Mouse (Mus musculus): ENCODE measurements around the gene Rpl23a. TPM values are rescaled to one million over a fixed set of nuclear protein-coding genes. Genes with fewer than 3 reads are reported as not detected.

Rpl23a gene
- polyA plus RNA-seq, 1 experiment from 2014 or later: 896 TPM

DNA sequence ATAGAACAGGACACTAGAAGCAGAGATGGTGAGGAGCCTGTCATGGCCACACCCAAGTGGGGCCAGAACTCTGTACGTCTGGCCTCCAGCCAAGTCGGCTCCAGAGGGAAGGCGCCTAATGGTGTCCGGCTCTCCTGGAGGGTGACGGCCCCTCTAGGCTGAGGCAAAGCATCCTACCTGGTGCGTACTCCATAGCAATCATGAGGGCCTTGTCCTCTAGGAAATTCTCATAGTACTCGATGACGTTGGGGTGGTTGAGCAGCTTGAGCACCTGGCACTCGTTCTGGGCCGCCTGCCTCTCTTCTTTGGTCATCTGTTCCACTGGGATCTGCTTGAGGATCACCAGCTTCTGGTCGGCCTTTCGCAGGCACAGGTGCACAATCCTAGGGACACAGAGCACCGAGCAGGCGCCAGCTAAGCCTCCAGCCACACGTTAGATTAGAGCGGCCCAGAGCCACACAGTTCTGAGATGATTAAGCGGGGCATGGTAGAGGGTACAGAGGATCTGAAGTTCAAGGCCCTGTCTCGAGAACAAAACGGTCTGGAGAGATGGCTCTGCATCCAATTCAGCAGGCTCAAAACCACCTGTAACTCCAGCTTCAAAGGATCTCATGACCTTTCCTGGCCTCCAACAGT lies 10.5 kb downstream of the Rpl23a start:
- Histone ChIP-seq H3K27ac (replicated peaks) (no peak overlapping the region), H3K9me3 (no peaks in the 10 kb centered on the region), H3K36me3 (no peaks in the 10 kb centered on the region), H3K4me1 (peaks cover 19% of the 10 kb centered on the region), H3K4me3 (no peak overlapping the region), H3K27me3 (no peaks in the 10 kb centered on the region), H3K9ac (replicated peaks) (no peak overlapping the region), H3K4me2 (replicated peaks) (no peak overlapping the region)
- WGBS: 86% methylated on average over 19 of the region's 19 CpGs
- no peak for ATAC-seq (replicated peaks)

DNA sequence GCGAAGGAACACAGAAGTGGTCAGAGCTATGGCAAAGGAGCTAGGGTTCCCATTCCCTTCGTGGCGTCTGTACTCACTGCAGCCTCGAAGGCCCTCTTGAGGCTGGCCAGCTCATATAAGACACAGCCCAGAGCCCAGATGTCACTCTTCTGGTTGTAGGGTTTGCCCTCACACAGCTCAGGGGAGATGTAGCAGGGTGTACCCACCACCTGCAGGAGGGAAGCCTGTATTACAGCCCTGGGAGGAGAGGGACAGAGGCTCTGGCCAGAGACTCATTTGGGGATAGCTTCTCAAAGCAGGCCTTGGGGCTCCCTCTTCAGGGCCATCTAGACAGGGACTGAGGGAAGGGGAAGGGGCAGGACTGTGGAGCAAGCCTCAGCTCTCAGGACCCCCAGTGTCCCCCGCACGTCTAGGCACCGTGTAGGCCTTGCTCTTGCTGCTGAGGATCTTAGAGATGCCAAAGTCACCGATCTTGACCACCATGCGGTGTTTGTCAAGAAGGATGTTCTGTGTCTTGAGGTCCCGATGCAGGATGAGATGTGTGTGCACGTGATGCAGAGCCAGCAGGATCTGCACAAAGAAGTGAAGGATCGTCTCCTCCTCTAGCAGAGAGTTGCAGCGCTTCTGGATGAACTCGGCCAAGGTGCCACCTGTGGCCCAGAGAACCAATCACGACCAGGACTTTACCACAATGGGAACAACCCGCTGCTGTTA lies 11.2 kb downstream of the Rpl23a start:
- Histone ChIP-seq H3K27me3 (no peaks in the 10 kb centered on the region), H3K36me3 (no peaks in the 10 kb centered on the region), H3K4me1 (peaks cover 12% of the 10 kb centered on the region), H3K9me3 (no peaks in the 10 kb centered on the region), H3K9ac (replicated peaks) (no peak overlapping the region), H3K4me2 (replicated peaks) (no peak overlapping the region), H3K27ac (replicated peaks) (no peak overlapping the region), H3K4me3 (no peak overlapping the region)
- no peak for ATAC-seq (replicated peaks)
- 82% methylated on average over 16 of the region's 16 CpGs for WGBS

- Histone ChIP-seq H3K9ac (replicated peaks) (no peak overlapping the region), H3K9me3 (no peaks in the 10 kb centered on the region), H3K36me3 (no peaks in the 10 kb centered on the region), H3K4me2 (replicated peaks) (no peak overlapping the region), H3K27me3 (no peaks in the 10 kb centered on the region), H3K4me3 (no peak overlapping the region), H3K27ac (replicated peaks) (no peak overlapping the region), H3K4me1 (peaks cover 5% of the 10 kb centered on the region; the same call in 1 of the 2 replicates)
- no peak for ATAC-seq (replicated peaks)
- WGBS: 66% methylated on average over 4 of the region's 4 CpGs
These were observed 12.1 kb downstream of the Rpl23a start for GRCm38 (mm10) chr11:78171328-78171727.

GRCm38 (mm10) chr11:78170306-78170705 lies 13.1 kb downstream of the Rpl23a start:
- no peaks in the 10 kb centered on the region for H3K9me3 ChIP-seq
- no peak overlapping the region for H3K9ac ChIP-seq (replicated peaks)
- H3K27ac ChIP-seq (replicated peaks): no peak overlapping the region
- peaks cover 8% of the 10 kb centered on the region for H3K4me1 ChIP-seq
- no peaks in the 10 kb centered on the region for H3K27me3 ChIP-seq
- no peak overlapping the region for H3K4me2 ChIP-seq (replicated peaks)
- WGBS: 93% methylated on average over 15 of the region's 15 CpGs
- H3K36me3 ChIP-seq: no peaks in the 10 kb centered on the region
- no peak for ATAC-seq (replicated peaks)
- no peak overlapping the region for H3K4me3 ChIP-seq

GRCm38 (mm10) chr11:78168541-78169468 lies 14.6 kb downstream of the Rpl23a start:
- H3K27me3 ChIP-seq: no peaks in the 10 kb centered on the region
- ATAC-seq (replicated peaks): no peak
- WGBS: 55% methylated on average over 19 of the region's 19 CpGs

DNA sequence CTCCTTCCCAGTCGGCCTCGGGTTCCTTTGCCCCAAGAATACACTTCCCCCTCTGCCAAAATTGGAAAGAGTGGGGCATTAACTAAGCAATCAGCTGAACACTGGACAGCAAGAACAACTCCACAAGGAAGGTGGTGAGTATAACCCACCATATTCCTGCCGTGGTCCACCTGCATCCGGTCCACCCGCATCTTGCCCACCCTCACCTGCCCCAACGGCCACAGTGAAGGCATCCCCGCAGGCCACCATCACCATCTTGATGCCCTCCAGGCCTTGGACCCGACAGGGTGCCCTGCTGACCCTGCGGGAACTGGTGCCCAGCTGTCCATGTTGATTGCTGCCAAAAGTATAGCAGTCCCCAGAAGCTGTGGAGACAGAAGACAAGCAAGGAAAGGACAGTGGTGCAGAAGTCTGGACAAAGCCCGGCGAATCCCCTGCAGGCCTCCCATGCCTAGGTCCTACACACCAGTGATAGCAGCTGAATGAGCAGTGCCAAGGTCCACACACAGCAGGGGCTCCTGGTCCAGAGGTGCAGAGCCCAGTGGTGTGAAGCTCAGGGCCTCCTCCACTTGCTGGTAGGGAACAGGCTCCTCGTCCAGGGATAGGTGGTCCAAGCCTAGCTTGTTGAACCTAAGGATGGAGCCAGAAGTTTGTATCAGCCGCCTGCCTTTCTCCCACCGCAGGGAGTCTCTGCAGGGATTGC lies 16.0 kb downstream of the Rpl23a start:
- Histone ChIP-seq H3K36me3 (no peaks in the 10 kb centered on the region), H3K4me3 (no peak overlapping the region), H3K4me1 (peaks cover 24% of the 10 kb centered on the region), H3K9ac (replicated peaks) (no peak overlapping the region), H3K4me2 (replicated peaks) (no peak overlapping the region), H3K27me3 (no peaks in the 10 kb centered on the region), H3K27ac (replicated peaks) (no peak overlapping the region), H3K9me3 (no peaks in the 10 kb centered on the region)
- 88% methylated on average over 14 of the region's 14 CpGs for WGBS
- no peak for ATAC-seq (replicated peaks)

More at GRCm38 (mm10) chr11:78168541-78169468, 14.6 kb downstream of the Rpl23a start:
- Histone ChIP-seq H3K27ac (replicated peaks) (no peak overlapping the region), H3K4me1 (peaks cover 10% of the 10 kb centered on the region), H3K4me2 (replicated peaks) (no peak overlapping the region), H3K9me3 (no peaks in the 10 kb centered on the region), H3K36me3 (no peaks in the 10 kb centered on the region), H3K4me3 (no peak overlapping the region), H3K9ac (replicated peaks) (no peak overlapping the region)

DNA sequence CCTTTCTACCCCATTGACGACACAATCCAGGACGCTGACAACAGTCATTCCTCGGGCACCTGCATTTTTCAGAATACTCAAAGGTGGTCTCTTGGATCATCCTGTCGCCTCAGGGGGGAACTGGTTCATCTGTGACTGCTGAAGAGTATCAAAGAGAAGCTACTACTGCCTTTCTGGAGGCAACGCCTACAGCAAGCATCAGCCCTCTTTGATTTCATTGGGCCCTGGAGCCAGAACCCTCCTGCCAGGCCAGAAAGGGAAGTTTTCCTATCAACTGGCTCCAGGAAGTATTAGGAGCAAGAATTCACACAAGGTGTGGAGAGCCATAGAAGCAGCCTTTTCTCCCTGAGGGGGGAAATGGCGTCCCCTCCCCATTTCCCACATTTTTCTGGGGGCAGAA lies 16.7 kb downstream of the Rpl23a start:
- Histone ChIP-seq H3K4me2 (replicated peaks) (no peak overlapping the region), H3K9me3 (no peaks in the 10 kb centered on the region), H3K4me1 (peaks cover 30% of the 10 kb centered on the region), H3K36me3 (no peaks in the 10 kb centered on the region), H3K27me3 (no peaks in the 10 kb centered on the region), H3K27ac (replicated peaks) (no peak overlapping the region), H3K4me3 (no peak overlapping the region), H3K9ac (replicated peaks) (no peak overlapping the region)
- 76% methylated on average over 6 of the region's 6 CpGs for WGBS
- ATAC-seq (replicated peaks): no peak

- Histone ChIP-seq H3K4me3 (peak overlapping the region; percentile 87), H3K9ac (replicated peaks) (peak overlapping the region; percentile 95; the same call in 1 of the 2 replicates), H3K4me1 (peaks cover 30% of the 10 kb centered on the region), H3K27ac (replicated peaks) (peak overlapping the region; percentile 97; the same call in 1 of the 2 replicates), H3K27me3 (no peaks in the 10 kb centered on the region), H3K9me3 (no peaks in the 10 kb centered on the region), H3K4me2 (replicated peaks) (peak overlapping the region; percentile 67), H3K36me3 (peaks cover 4% of the 10 kb centered on the region)
- WGBS: 46% methylated on average over 4 of the region's 4 CpGs
- ATAC-seq (replicated peaks): no peak
These were observed 17.2 kb downstream of the Rpl23a start for GRCm38 (mm10) chr11:78166161-78166560.

GRCm38 (mm10) chr11:78165761-78166109 lies 17.6 kb downstream of the Rpl23a start:
- 1% methylated on average over 16 of the region's 16 CpGs for WGBS
- Histone ChIP-seq H3K4me1 (peaks cover 30% of the 10 kb centered on the region), H3K9me3 (no peaks in the 10 kb centered on the region), H3K4me2 (replicated peaks) (peak overlapping the region; percentile 67), H3K27ac (replicated peaks) (peak overlapping the region; percentile 97), H3K9ac (replicated peaks) (peak overlapping the region; percentile 95), H3K36me3 (peaks cover 8% of the 10 kb centered on the region), H3K4me3 (peak overlapping the region; percentile 87), H3K27me3 (no peaks in the 10 kb centered on the region)
- peak; percentile 49 for ATAC-seq (replicated peaks)

GRCm38 (mm10) chr11:78164924-78165760 lies 18.2 kb downstream of the Rpl23a start, which contains the start of gene Traf4:
Gene Traf4, minus strand, starts transcription at chr11:78165589.
- H3K4me2 ChIP-seq (replicated peaks): peak within 1 kb of the TSS; percentile 67
- H3K27ac ChIP-seq (replicated peaks): peak within 1 kb of the TSS; percentile 97
- H3K36me3 ChIP-seq: peaks cover 14% of the 10 kb centered on the region
- under 1% methylated on average over 76 of the region's 78 CpGs for WGBS
- H3K9ac ChIP-seq (replicated peaks): peak within 1 kb of the TSS; percentile 95
- peak within 1 kb of the TSS; percentile 87 for H3K4me3 ChIP-seq
- H3K4me1 ChIP-seq: peaks cover 30% of the 10 kb centered on the region
- peak; percentile 88 for ATAC-seq (replicated peaks)
- no peaks in the 10 kb centered on the region for H3K27me3 ChIP-seq
- H3K9me3 ChIP-seq: no peaks in the 10 kb centered on the region

- peaks cover 20% of the 10 kb centered on the region for H3K36me3 ChIP-seq
- H3K9me3 ChIP-seq: no peaks in the 10 kb centered on the region
- WGBS: under 1% methylated on average over 14 of the region's 14 CpGs
- no peaks in the 10 kb centered on the region for H3K27me3 ChIP-seq
- H3K27ac ChIP-seq (replicated peaks): peak overlapping the region; percentile 97
- peaks cover 31% of the 10 kb centered on the region for H3K4me1 ChIP-seq
- H3K4me3 ChIP-seq: peak overlapping the region; percentile 87
- H3K9ac ChIP-seq (replicated peaks): peak overlapping the region; percentile 95
- peak overlapping the region; percentile 67 for H3K4me2 ChIP-seq (replicated peaks)
- ATAC-seq (replicated peaks): no peak
These were observed 18.8 kb downstream of the Rpl23a start for GRCm38 (mm10) chr11:78164604-78164923.

All from forebrain, embryonic 15.5 days (tissue).